Mouse (Mus musculus) ES-E14 (cell line): ENCODE measurements around the gene Magix.

Experiments used
- CHD2 ChIP-seq: IDR thresholded peaks from 2 replicates; pipeline ENCODE4 v1.6.1; 2014; ENCODE audit warnings: mild to moderate bottlenecking, low read depth, low read length, inconsistent platforms
- HCFC1 ChIP-seq: IDR thresholded peaks from 2 replicates; pipeline ENCODE4 v1.6.1; 2012; ENCODE audit warnings: low read length, inconsistent platforms, borderline replicate concordance; ENCODE audit not compliant: insufficient read depth
- ZC3H11A ChIP-seq: IDR thresholded peaks from 2 replicates; pipeline ENCODE4 v1.6.1; 2012; ENCODE audit warnings: low read depth, mild to moderate bottlenecking, inconsistent platforms, low read length, borderline replicate concordance

DNA sequence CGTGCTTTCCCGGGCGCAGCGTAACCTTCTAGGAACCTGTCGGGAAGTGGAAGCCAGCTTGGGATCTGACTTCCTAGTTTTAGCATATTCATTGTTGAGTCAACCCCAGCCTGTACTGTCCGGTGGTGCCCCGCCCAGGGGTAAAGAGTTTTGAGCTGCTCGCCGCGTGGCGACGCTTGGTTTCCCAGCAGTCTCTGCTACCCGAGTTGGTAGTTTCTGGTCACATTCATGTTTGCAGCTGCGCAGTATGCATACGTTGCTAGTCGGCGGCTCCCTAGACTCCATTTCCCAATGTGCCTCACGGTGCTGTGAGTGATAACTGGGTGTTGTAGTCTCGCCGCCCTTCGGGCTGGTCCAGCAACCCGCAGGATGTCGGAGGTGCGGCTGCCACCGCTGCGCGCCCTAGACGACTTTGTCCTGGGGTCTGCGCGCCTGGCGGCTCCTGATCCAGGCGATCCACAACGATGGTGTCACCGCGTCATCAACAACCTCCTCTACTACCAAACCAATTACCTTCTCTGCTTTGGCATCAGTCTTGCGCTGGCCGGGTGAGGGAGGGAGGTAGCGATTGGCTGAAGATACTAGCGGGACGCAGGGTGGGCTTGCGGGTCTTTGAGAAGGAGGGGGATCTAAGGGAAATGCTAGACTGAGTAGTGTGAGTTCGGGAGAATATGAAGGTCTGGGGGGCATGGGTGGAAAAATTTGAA lies 47.3 kb upstream of the Magix start, which contains the start of gene Praf2:
- TF ChIP-seq HCFC1: peak; percentile 88
- TF ChIP-seq CHD2: no peak
- TF ChIP-seq ZC3H11A: no peak
